Mouse (Mus musculus): ENCODE data around the gene Traf4. TPM values are rescaled to one million over a fixed set of nuclear protein-coding genes. Genes with fewer than 3 reads are reported as not detected.
"Not testable (repeated sequence)": the region's sequence is repeated elsewhere in the genome, so short reads cannot be mapped to it uniquely, and the experiment has no call there.

Gene Traf4
- total RNA-seq, 2 experiments from 2014 or later, result 2.2 to 3.2 TPM

DNA sequence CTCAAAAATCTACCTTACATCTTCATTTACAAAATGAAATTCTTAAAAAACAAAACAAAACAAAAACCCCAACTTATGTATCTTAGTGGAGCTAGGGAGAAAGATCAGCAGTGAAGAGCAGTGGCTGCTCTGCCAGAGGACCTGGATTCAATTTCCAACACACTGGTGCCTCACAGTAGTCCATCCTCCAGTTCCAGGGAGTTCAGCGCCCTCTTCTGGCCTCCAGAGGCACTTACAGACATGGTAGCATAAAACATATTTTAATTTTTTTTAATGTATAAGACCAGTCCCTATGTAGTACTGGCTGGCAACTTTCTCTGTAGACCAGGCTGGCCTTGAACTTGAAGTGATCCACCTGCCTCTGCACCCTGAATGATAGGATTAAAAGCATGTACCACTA is 14.2 kb downstream of the Traf4 start:
- DNase-seq, result no peak
- intact Hi-C loops (cut with DNase I), result no loop called here

DNA sequence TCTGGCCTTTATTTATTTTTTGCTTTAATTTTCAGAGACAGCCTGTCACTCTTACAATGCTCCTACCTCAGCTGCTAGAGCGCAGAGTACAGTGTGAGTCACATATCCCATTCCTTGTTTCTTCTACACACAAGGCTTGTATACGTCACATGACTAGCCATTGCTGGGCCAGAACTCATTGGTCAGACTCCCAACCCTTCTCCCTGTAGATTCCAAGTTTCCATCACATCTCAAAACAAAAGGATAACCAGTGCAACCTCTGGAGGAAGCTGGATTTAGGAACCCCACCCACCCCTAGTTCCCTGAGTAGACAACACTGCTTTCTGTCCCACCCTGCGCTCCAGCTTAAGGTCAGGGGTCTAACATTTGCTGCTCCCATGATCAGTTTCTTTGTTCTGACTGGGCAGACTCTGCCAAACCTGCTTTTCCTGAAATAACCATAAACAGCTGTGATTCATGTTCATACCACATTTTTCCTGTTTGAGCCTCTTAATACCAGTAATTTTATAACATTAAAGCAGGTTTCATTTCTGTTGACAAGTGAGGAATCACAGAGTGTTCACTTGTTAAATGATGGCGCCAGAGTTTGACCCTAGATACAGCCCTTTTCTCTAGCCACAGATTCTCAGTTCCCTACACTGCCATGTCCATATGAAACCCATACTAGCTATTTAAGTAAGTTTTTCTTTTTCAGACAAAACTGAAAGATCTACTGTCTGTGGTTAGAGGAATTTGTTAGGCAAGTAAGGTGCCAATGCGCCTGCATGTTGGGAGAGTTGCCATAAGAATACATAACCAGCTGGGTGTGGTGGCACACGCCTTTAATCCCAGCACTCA is 18.5 kb downstream of the Traf4 start:
- intact Hi-C loops (cut with DNase I), result no loop called here
- no peak for DNase-seq

DNA sequence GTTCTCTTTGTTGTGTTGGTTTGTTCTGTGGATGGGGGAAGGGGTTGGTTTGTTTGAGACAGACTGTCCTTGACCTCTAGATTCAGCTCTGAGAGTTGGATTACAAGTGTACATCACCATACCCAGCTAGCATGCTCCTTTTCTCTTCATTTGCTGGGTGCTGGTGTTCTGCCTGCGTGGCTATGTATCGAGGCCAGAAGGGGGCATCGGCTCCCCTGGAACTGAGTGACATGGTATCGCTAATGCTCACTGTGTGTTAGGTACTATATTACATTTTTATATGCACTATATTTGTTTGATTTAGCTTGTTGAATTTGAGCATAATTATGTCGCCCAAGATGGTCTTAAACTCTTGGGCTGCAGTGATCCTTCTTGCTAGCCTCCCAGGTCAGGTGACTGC is 19.2 kb downstream of the Traf4 start:
- intact Hi-C loops (cut with DNase I), result no loop called here
- DNase-seq, result no peak

DNA sequence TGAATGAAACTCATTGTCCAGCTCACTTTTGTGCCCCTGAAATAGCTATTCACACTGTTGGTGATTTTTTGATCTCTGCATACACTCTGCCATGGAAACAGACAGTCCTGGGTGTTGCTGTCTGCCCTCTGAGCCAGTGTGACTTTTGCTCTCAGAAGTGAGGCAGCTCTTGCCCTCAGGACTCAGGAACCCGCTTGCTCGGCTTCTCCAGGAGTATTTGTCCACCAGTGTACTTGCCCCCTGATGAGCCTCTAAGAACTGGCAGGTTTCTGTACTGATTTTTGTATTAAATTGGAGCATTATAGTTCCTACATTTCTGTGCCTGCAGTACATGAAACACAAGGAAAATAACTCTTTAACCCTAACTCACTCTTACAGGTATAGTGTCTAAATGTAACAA is 21.9 kb downstream of the Traf4 start:
- no peak for DNase-seq
- intact Hi-C loops (cut with DNase I), result no loop called here

DNA sequence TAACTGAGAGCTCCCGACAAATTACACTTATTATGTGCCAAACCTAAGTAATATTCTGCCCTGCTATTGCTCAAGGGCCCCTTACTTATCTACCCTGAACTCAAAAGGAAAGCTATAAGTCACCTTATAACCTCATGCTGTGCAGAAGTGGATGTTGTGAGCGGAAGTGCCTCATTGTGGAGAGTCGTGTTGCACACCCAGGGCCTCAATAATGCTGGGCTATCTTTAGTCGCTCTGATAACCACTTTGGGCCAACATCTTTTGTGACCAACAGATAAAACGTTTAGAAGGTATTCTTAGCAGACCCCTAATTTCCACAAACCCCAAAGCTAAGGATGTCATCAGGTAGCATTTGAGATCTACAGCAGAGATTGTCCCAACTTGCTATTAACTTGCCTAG is 24.7 kb downstream of the Traf4 start:
- DNase-seq, result no peak
- intact Hi-C loops (cut with DNase I), result no loop called here

DNA sequence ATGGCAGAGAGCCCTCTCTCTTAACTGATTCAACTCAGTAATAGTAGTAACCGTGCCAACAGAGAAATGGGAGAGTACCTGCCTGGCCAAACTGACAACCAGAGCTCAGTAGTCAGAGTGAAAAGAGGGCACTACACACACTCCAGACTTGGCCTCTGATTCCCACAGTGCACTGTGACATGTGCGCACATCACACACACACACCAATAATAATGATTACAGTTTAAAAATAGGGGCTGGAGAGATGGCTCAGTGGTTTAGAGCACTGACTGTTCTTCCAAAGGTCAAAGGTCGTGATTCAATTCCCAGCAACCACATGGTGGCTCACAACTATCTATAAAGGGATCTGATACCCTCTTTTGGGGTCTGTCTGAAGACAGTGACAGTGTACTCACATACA is 27.4 kb downstream of the Traf4 start:
- DNase-seq, result no peak
- intact Hi-C loops (cut with DNase I), result no loop called here

DNA sequence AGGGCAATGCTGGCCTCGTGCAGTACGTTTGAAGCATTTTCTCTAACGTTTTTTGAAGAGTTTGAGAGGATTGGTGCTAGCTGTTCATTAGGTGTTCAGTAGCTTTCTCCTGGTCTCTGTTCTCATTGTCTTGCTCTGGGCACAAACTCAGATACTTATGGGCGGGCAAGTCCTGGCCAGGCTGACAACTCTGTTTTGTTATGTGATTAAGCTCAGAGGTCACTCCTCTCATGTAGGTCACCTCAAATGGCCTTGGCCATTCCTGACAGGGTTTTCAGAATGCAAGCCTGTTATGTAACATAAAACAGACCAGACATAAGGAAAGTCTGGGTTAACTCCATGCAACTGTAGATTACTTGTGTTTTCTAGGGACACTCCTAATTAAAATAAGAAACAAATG is 27.8 kb downstream of the Traf4 start:
- no peak for DNase-seq
- intact Hi-C loops (cut with DNase I), result no loop called here

DNA sequence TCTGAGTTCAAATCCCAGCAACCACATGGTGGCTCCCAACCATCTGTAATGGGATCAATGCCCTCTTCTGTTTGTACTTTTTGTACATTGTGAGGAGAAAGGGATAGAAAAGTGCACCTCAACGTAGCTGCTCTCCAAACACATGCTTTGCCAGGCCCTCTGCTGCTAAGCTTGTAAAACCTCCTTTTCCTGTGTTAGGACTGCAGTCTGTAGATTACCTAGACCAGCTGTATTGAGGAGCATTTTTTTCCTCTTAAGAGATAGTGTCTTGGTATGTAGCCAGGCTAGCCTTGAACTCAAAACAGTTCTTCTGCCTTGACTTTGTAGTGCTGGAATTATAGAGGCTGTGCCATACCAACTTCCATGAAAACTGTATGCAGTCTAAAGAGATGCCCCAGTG is 29.3 kb downstream of the Traf4 start:
- DNase-seq, result no peak
- intact Hi-C loops (cut with DNase I), result no loop called here

DNA sequence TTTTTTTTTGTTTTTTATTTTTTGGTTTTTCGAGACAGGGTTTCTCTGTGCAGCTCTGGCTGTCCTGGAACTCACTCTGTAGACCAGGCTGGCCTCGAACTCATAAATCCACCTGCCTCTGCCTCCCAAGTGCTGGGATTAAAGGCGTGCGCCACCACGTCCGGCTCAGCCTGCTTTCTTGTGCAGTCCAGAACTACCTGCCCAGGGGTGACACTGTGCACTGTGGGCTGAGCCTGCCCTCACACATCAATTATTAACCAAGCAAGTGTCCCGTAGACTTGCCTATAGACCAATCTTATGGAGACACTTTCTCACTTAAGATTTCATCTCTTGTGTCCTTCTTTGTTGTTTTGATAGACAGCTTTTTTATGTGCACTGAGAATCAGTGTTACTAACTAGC is 30.1 kb downstream of the Traf4 start:
- intact Hi-C loops (cut with DNase I); DNase-seq: not testable (repeated sequence)

DNA sequence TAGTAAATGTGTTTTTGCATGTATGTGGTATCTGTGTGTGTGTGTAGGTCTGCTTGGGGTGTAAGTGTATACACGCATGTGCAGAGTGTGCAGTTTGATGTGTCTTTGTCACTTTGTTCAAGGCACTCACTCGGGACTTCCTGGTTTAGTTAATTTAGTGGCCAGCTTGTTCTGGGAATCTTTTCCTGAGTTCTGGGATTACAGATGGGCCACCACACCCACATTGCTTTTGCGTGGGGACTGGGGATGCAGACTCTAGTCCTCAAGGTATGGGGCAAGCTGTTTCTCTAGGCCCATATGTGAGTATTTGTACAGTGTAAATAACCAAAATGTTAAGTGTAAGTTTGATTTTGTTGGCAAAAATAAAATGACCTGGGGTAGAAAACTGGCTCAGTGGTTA is 31.0 kb downstream of the Traf4 start:
- no peak for DNase-seq
- intact Hi-C loops (cut with DNase I), result no loop called here

DNA sequence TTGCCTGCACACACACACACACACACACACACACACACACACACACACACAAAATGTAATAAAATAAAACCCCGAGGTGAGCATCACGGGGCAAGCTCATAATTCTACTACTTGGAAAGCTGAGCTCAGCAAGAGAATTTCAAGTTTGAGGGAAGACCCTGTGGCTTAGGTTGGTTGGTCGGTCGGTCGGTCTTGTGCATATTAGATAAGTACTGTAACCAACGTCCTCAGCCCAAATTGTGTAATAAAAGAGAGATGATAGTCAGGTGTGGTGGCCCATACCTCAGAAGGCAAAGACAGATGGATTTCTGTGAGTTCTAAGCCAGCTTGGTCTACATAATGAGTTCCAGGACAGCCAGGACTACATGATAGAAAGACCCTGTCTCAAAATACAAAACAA is 31.5 kb downstream of the Traf4 start:
- no peak for DNase-seq
- intact Hi-C loops (cut with DNase I), result no loop called here

DNA sequence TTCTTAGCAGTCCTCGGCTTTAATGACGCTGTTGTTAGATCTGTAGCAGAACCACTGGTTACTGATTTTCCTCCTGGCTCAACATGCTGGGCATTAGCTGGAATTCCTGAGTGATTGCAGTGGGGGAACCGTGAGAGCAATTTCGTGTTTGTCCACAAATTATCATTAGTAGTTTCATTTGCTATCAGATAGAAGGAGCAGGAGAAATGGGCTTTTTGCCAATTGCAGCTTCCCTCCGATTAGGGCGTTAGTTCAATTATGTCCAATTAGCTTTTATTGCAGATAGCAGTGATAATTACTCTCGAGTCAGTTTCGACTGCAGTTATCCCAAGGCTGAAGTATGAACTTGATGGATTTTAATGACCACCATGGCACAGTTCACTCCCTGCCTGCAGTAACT is 35.9 kb downstream of the Traf4 start:
- intact Hi-C loops (cut with DNase I), result loop anchor here (5.0 kb wide), 1 partner anchor 47 kb away; the partner anchor contains the start of gene Eral1
- no peak for DNase-seq

DNA sequence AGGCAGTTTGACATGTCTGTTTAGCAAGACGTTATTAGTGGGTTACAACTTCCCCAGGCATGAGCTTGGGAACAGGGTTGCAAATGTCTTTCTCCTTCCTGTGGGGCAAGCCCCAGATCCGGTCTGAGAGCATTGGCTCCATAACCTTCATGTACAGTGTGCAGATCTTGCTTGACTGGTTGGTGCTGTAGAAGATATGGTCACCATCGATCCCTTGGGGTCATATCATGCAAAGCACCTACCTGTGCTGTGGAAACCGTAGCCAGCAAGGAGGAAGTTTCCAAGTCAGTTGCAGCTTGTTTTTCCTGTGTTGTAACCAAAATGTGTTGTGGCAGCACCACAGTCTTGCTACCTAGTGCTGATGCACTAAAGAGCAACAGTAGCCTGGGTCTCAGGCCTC is 38.6 kb downstream of the Traf4 start:
- no peak for DNase-seq
- intact Hi-C loops (cut with DNase I), result loop anchor here (5.0 kb wide), 1 partner anchor 44 kb away; the partner anchor contains the start of gene Eral1

DNA sequence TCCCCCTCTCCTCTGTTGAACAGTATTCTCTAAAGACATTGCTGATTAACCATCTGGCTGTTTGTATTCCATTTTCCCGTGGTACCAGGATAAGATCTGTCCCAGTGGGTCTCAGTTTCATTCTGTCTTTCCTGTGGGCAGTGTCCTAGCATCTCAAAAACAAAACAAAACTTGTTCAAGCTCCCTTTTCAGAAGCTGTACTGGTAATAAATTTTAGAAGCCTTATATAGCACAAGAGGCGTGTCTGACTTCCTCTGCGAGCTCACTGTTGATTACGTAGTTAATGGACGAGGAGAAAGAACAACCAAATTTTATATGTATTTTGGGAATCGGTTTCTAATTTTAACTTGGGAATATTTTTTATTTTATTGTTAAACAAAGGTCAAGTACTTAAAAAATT is 39.7 kb downstream of the Traf4 start:
- DNase-seq, result no peak
- intact Hi-C loops (cut with DNase I), result loop anchor here (5.0 kb wide), 1 partner anchor 43 kb away; the partner anchor contains the start of gene Eral1

DNA sequence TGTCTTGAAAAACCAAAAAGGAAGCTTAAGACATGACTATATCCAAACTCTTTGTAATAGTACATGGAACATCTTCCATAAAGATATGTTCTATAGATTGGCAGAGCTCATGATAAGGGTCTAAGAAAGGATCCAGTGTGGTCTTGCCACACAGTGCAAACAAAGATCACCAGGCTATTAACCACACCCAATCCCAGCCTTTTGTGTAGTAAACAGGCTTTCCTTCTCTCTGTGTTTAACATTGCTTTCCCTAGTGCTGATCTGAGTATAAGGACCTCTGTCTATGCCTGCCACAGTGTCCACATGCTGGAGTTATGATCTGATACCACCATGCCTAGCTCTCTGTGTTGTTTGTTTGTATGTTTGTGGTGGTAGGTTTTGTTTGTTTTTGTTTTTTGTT is 41.6 kb downstream of the Traf4 start:
- no peak for DNase-seq
- intact Hi-C loops (cut with DNase I), result no loop called here

DNA sequence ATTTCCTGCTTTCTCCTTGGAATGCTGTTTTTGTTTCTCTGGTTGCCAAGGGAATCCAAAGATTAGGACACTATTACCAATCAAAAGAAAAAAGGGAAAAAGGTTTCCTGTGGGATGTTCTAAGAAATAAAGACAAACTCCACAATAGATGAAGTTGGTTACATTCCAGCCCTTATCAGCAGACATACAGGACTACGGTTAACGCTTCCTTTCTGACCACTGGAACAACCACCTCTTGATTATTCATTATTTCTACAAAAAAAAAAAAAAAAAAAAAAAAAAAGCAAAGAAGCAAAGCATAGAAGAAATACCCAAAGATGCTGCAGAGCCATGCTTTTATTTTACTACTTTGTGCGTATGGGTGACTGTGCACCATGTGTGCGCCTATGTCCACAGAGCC is 42.6 kb downstream of the Traf4 start:
- intact Hi-C loops (cut with DNase I), result no loop called here
- no peak for DNase-seq

DNA sequence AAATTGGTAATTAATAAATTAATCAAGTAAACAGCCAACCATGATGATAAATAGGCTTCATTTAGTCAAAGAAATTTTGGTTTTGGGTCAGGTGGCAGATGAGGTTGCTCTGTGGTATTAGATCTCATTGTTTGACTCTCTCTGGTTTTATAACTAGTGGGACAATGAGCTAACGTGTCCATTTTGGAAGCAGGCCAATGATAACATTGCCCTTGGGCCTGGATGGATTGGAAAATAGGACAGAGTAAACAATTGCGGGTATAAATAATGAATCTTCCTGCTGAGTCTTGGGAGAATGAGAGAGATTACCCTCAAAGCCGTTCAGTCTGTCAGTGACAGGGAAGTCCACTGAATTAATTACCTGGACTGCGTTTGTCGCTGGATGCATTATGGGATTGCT is 44.2 kb downstream of the Traf4 start:
- intact Hi-C loops (cut with DNase I), result no loop called here
- DNase-seq, result no peak

DNA sequence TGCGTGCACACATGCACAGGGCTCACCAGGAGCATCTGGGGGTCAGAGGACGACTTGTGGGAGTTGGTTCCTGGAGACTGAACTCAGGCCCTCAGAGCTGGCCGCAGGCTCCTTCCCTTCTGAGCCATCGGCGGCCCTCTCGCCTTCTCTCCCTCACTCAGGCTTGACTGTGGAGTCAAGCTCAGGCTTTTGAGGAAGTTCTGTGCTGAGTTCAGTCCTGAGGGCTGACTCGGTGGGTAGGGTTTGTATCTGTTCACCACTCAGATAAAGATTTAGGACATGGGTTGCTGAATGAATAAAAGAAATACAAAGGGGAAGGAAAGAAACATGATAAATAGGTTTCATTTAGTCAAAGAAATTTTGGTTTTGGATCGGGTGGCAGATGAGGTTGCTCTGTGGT is 45.5 kb downstream of the Traf4 start:
- DNase-seq, result no peak
- intact Hi-C loops (cut with DNase I), result no loop called here

DNA sequence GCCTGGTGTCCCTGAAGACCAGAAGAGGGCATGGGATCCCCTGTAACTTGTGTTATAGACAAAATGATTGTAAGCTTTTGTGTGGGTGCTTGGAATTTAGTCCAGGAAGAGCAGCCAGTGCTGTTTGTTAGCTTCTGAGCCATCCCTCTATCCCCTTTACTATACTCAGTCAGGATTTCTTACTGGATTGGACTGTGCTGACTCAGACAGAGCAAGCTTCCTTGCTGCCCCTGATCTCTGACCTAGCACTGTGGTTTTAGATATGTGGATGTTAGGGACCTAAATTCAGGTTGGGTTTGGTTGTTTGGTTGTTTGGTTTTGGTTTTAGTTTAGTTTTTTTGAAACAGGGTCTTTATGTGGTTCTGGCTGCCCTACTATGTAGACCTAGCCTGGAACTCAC is 46.9 kb downstream of the Traf4 start:
- intact Hi-C loops (cut with DNase I), result no loop called here
- DNase-seq, result no peak

DNA sequence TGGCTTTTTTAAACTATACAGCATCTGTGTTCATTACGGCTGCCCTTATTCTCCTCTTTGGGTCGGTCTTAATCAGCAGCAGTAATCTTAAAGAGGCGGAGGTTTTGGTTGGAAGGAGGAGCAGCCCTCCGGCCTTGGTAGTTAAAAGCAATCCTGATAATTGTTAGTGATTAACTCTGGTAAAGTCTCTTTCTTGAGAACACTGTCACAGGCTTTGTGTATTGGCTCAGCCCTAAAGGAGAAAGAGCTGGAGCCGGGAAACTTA is 49.3 kb downstream of the Traf4 start:
- intact Hi-C loops (cut with DNase I), result no loop called here
- no peak for DNase-seq

DNA sequence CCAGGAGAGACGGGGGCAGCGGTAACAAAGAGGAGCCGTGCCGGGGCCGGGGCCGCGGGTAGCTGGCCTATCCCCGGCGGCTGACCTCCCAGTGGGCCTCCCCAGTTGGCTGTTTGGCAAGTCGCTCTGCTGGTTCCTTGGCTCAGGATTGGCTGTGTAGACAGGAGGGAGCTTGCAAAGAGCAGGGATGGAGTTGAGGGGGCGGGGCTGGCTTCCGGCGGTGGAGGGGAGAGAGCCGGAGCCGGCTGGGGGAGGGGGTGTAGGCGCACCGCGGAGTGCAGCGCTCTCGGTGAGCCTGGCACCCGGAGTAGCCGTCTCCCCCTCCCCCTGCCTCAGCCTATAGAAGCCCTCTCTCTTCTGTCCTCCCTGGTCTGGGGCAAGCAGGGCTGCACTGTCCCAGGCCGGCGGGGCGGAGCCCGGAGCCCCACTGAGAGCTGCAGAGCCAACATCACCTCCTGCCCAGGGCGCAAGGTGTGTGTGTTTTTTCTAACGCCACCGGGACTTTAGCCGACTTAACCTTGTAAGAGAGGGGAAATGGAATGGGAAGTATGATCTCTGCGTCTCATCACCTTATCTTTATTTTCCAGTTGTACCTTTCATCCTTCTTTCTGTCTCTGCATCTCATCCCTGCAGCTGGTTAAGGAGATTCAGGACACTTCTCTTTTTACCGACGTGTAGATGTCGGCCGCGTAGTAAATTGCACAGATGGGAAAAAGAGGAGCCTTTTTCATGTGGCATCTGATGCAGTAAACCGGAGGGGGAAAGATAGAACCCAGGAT is 49.8 kb downstream of the Traf4 start:
- intact Hi-C loops (cut with DNase I), result no loop called here
- DNase-seq, result peak; percentile 85 to 91

DNA sequence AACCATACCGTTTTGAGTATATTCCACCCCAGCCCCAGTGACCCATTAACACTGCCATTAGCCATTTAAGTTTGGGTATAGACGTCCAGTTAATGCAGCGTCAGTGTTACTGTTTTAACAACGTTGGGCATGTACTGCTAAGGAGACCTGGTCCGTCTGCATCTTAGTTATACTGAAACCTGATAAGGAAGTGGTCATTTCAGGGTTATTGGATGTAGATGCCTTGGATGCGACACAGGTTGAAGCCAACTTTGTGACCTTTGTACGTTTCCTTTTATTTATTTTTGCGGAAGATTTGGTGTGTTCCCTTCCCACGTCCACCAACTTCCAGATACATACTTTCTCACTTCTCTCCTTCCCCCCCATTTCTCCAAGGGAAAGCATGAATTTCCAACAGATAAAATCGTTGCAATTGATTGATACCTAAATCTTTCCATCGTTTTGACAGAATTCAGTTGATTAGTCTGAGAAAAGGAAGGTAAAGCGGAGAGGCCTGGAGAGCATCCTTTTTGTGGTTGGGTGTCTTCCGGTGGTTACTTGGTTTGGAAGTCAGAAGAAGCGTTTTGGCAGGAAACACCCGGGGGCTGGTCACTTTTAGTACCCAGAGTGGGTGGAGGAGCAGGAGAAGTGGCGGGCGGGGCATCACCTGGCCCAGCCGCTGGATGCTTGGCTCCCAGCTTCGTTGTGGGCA is 50.6 kb downstream of the Traf4 start:
- DNase-seq, result no peak
- intact Hi-C loops (cut with DNase I), result no loop called here
